9 mouse cellular contexts compared by ENCODE assay signal in the genomic region with DNA sequence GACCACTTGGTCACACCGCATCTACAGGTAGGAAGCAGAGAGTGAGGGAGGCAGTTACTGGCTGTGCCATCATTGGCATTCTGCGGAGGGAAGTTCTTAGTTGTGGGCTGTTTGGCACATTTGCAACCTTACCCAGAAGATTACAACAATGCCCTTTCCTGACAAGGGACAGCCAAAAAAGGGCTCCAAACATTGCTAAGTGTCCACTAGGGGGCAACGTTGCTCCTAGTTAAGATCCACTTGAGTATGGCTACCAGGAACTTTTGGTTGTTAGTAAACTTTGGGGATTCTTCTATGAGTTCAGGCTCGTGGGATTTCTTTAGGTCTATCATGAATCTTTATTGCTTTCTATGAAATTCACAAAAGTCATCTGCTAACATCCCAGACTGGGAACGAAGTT.
DNase-seq lines count a peak whose midpoint lies in the region; ATAC-seq and TF ChIP-seq lines count a peak whose summit lies in the region.
"Had no signal": no experiment of that assay in that cellular context is flagged by ENCODE, and none has a peak within 500 bp of the region (broad histone marks: within the 10 kb centered on the region; RNA-seq: fewer than 3 reads in every experiment).

No protein-coding gene starts in this region.

- TF ChIP-seq POLR2A in brain, embryonic 14.5 days (IDR thresholded peaks at IDR 0.05; ENCODE audit: borderline replicate concordance, extremely low read depth, insufficient read depth, insufficient read length, poor library complexity, severe bottlenecking): no peak

- no peaks in the 10 kb centered on the region for H3K27me3 ChIP-seq in forebrain, embryonic 14.5 days (replicated peaks; ENCODE audit: control insufficient read depth, insufficient read depth, low read length)
- H3K27me3 ChIP-seq in midbrain, postnatal 0 days (ENCODE audit: insufficient read depth, low read length): no peaks in the 10 kb centered on the region
- H3K27me3 ChIP-seq: hindbrain, embryonic 15.5 days had no signal

- ATAC-seq in forebrain, embryonic 14.5 days: no peak
- no peak for ATAC-seq in midbrain, postnatal 0 days (ENCODE audit: low FRiP score)

- no peak overlapping the region for H3K27ac ChIP-seq in forebrain, embryonic 14.5 days (ENCODE audit: low read depth, low read length)
- H3K27ac ChIP-seq in midbrain, postnatal 0 days (ENCODE audit: low read depth, low read length): no peak overlapping the region
- H3K27ac ChIP-seq: hindbrain, embryonic 15.5 days had no signal

- H3K4me1 ChIP-seq in forebrain, embryonic 14.5 days (ENCODE audit: control insufficient read depth, insufficient read depth, low read length): no peaks in the 10 kb centered on the region
- H3K4me1 ChIP-seq in midbrain, postnatal 0 days (ENCODE audit: insufficient read depth, low read length): no peaks in the 10 kb centered on the region
- H3K4me1 ChIP-seq: hindbrain, embryonic 15.5 days had no signal

- H3K4me3 ChIP-seq in forebrain, embryonic 14.5 days (ENCODE audit: low read depth, low read length): no peak overlapping the region
- H3K4me3 ChIP-seq in midbrain, postnatal 0 days (ENCODE audit: low read depth, low read length): no peak overlapping the region
- H3K4me3 ChIP-seq: hindbrain, embryonic 15.5 days had no signal

- H3K9me3 ChIP-seq in forebrain, embryonic 14.5 days (replicated peaks; ENCODE audit: control insufficient read depth, low read length): no peaks in the 10 kb centered on the region; the same call in 1 of the 2 replicates
- H3K9me3 ChIP-seq in midbrain, postnatal 0 days (ENCODE audit: low read length): 0 out of 2 replicates have a peak, but pooled peaks cover 2% of the 10 kb centered on the region
- H3K9me3 ChIP-seq: hindbrain, embryonic 15.5 days had no signal

- DNase-seq in heart, adult 8-10 months (ENCODE audit: low spot score): peak; percentile 26
- DNase-seq in heart, adult 11 months: no peak
- peak; percentile 43 to 54 for DNase-seq in B cell, adult 2 months
- DNase-seq in brain, embryonic 14.5 days (ENCODE audit: low read depth): peak; percentile 86
- DNase-seq in forebrain, embryonic 14.5 days (ENCODE audit: low spot score): peak; percentile 87
- peak; percentile 62 to 66 for DNase-seq in kidney, postnatal 4 days
- peak; percentile 72 for DNase-seq in midbrain, postnatal 0 days (ENCODE audit: low spot score)
- peak; percentile 38 for DNase-seq in thymus, postnatal 14 days

- H3K9ac ChIP-seq in forebrain, embryonic 14.5 days (ENCODE audit: low read length): no peak overlapping the region
- no peak overlapping the region for H3K9ac ChIP-seq in midbrain, postnatal 0 days (replicated peaks; ENCODE audit: low read length, poor library complexity, severe bottlenecking)
- H3K9ac ChIP-seq: hindbrain, embryonic 15.5 days had no signal

- no peak overlapping the region for H3K4me2 ChIP-seq in forebrain, embryonic 14.5 days (ENCODE audit: low read length)
- no peak overlapping the region for H3K4me2 ChIP-seq in midbrain, postnatal 0 days (ENCODE audit: low read depth, low read length, poor library complexity, severe bottlenecking)
- H3K4me2 ChIP-seq: hindbrain, embryonic 15.5 days had no signal

- peak; percentile 75; the same call in 1 of the 2 replicates for TF ChIP-seq CTCF in brain, embryonic 14.5 days (IDR thresholded peaks at IDR 0.05; ENCODE audit: borderline replicate concordance, extremely low read depth, insufficient read depth, insufficient read length)
- peak; percentile 75 for TF ChIP-seq CTCF in midbrain, postnatal 0 days (IDR thresholded peaks at IDR 0.05)

- WGBS in forebrain, embryonic 14.5 days: 33% methylated on average over 5 of the region's 5 CpGs
- WGBS in midbrain, postnatal 0 days: 41% methylated on average over 5 of the region's 5 CpGs

- no peaks in the 10 kb centered on the region for H3K36me3 ChIP-seq in forebrain, embryonic 14.5 days (ENCODE audit: control insufficient read depth, insufficient read depth, low read length)
- H3K36me3 ChIP-seq in midbrain, postnatal 0 days (ENCODE audit: insufficient read depth, low read length): no peaks in the 10 kb centered on the region
- H3K36me3 ChIP-seq: hindbrain, embryonic 15.5 days had no signal
